ENCODE assay signal across 9 mouse cellular contexts in the genomic region with DNA sequence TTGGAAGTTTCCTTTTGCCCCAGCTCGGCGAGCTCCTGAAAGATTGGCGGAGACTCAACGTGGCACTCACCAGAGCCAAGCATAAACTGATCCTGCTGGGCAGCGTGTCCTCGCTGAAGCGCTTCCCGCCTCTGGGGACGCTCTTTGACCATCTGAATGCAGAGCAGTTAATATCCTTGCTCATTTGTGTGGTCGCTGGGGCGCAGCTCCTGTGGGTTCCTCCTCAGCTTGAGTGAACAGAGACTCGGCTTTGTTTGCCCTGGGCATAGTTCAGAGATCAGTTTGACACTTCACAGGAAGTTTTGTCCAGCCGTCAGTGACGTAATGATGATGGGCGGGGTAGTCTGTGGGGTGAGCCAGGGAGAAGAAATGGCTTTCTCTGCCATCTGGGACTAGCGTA. TPM values are rescaled to one million over a fixed set of nuclear protein-coding genes. Genes with fewer than 3 reads are reported as not detected.
DNase-seq lines count a peak whose midpoint lies in the region; ATAC-seq lines count a peak whose summit lies in the region.
"Had no signal": no experiment of that assay in that cellular context is flagged by ENCODE, and none has a peak within 500 bp of the region (broad histone marks: within the 10 kb centered on the region; RNA-seq: fewer than 3 reads in every experiment).

No protein-coding gene starts in this region.

- peak; percentile 20 for DNase-seq in hindbrain, embryonic 10.5 days (ENCODE audit: low spot score)
- peak; percentile 70 to 78 for DNase-seq in B cell, adult 2 months
- peak; percentile 50 to 67 for DNase-seq in cerebellum, postnatal 25 days
- peak; percentile 24 to 54 for DNase-seq in kidney, postnatal 4 days
- DNase-seq in ovary, postnatal 10 days (ENCODE audit: low spot score): no peak
- DNase-seq in midbrain, embryonic 14.5 days: no peak
- DNase-seq: lung, postnatal 36 days had no signal

- ATAC-seq in hindbrain, embryonic 16.5 days: no peak
- no peak for ATAC-seq in megakaryocyte progenitor cell, adult 5-6 weeks (replicated peaks; ENCODE audit: poor library complexity)
- ATAC-seq in midbrain, embryonic 14.5 days (ENCODE audit: low FRiP score, low TSS enrichment): no peak

- no peak overlapping the region for H3K27ac ChIP-seq in hindbrain, embryonic 10.5 days
- no peak overlapping the region for H3K27ac ChIP-seq in hindbrain, embryonic 16.5 days (ENCODE audit: low read depth, low read length)
- no peak overlapping the region for H3K27ac ChIP-seq in midbrain, embryonic 14.5 days (replicated peaks; ENCODE audit: low read depth, low read length)

- no peaks in the 10 kb centered on the region for H3K9me3 ChIP-seq in hindbrain, embryonic 10.5 days
- no peaks in the 10 kb centered on the region for H3K9me3 ChIP-seq in hindbrain, embryonic 16.5 days (ENCODE audit: control insufficient read depth, low read length)
- H3K9me3 ChIP-seq in midbrain, embryonic 14.5 days (ENCODE audit: control insufficient read depth, low read length): no peaks in the 10 kb centered on the region

- 63% methylated on average over 16 of the region's 16 CpGs for WGBS in hindbrain, embryonic 10.5 days
- WGBS in hindbrain, embryonic 16.5 days: 52% methylated on average over 16 of the region's 16 CpGs
- WGBS in midbrain, embryonic 14.5 days: 69% methylated on average over 16 of the region's 16 CpGs

- H3K4me2 ChIP-seq in hindbrain, embryonic 16.5 days (ENCODE audit: low read length): no peak overlapping the region
- H3K4me2 ChIP-seq in midbrain, embryonic 14.5 days (ENCODE audit: low read length): no peak overlapping the region

- no peaks in the 10 kb centered on the region for H3K27me3 ChIP-seq in hindbrain, embryonic 10.5 days (ENCODE audit: insufficient read depth, poor library complexity, severe bottlenecking)
- no peaks in the 10 kb centered on the region for H3K27me3 ChIP-seq in hindbrain, embryonic 16.5 days (replicated peaks; ENCODE audit: control insufficient read depth, insufficient read depth, low read length)
- H3K27me3 ChIP-seq in midbrain, embryonic 14.5 days (ENCODE audit: control insufficient read depth, insufficient read depth, low read length): no peaks in the 10 kb centered on the region

- H3K9ac ChIP-seq in hindbrain, embryonic 16.5 days (ENCODE audit: low read depth, low read length): no peak overlapping the region; the same call in 1 of the 2 replicates
- no peak overlapping the region for H3K9ac ChIP-seq in midbrain, embryonic 14.5 days (replicated peaks; ENCODE audit: low read length)

- H3K36me3 ChIP-seq in hindbrain, embryonic 10.5 days: peaks cover 78% of the 10 kb centered on the region
- peaks cover 5% of the 10 kb centered on the region; the same call in 1 of the 2 replicates for H3K36me3 ChIP-seq in hindbrain, embryonic 16.5 days (ENCODE audit: control insufficient read depth, insufficient read depth, low read length)
- H3K36me3 ChIP-seq in midbrain, embryonic 14.5 days (ENCODE audit: control insufficient read depth, insufficient read depth, low read length): peaks cover 40% of the 10 kb centered on the region

- H3K4me3 ChIP-seq in hindbrain, embryonic 10.5 days: no peak overlapping the region
- no peak overlapping the region for H3K4me3 ChIP-seq in hindbrain, embryonic 16.5 days (ENCODE audit: low read length)
- no peak overlapping the region for H3K4me3 ChIP-seq in midbrain, embryonic 14.5 days (replicated peaks; ENCODE audit: low read depth, low read length)

- 0 out of 2 replicates have a peak, but pooled peaks cover 3% of the 10 kb centered on the region for H3K4me1 ChIP-seq in hindbrain, embryonic 10.5 days (replicated peaks)
- H3K4me1 ChIP-seq in hindbrain, embryonic 16.5 days (ENCODE audit: control insufficient read depth, insufficient read depth, low read depth, low read length): no peaks in the 10 kb centered on the region
- no peaks in the 10 kb centered on the region for H3K4me1 ChIP-seq in midbrain, embryonic 14.5 days (ENCODE audit: control insufficient read depth, insufficient read depth, low read length)

RNA-seq across cellular contexts. Expression of a gene that starts 8.2 kb away (rescaled TPM):
- polyA plus RNA-seq in hindbrain, embryonic 10.5 days (2016; fragmentation: Nextera tagmentation; extraction: Ambion mirVana): 20.6 and 23.4 TPM in 2 replicates
- 53.9 and 68.0 TPM in 2 replicates for polyA plus RNA-seq in hindbrain, embryonic 16.5 days (2015; fragmentation: Nextera tagmentation; extraction: Ambion mirVana)
- 5.1 and 5.6 TPM in 2 replicates for total RNA-seq in megakaryocyte progenitor cell, adult 5-6 weeks (2015)
- 6.0 and 6.5 TPM in 2 replicates for total RNA-seq in megakaryocyte progenitor cell, adult 5-6 weeks (2017)
- polyA plus RNA-seq in midbrain, embryonic 14.5 days (2014; fragmentation: Nextera tagmentation; extraction: Ambion mirVana): 59.9 and 60.3 TPM in 2 replicates

RNA-seq across cellular contexts. Expression of a gene that starts 25.0 kb away (rescaled TPM):
- polyA plus RNA-seq in hindbrain, embryonic 10.5 days (2016; fragmentation: Nextera tagmentation; extraction: Ambion mirVana): 21.0 and 32.2 TPM in 2 replicates
- 4.0 and 5.1 TPM in 2 replicates for polyA plus RNA-seq in hindbrain, embryonic 16.5 days (2015; fragmentation: Nextera tagmentation; extraction: Ambion mirVana)
- 42.7 and 47.7 TPM in 2 replicates for total RNA-seq in megakaryocyte progenitor cell, adult 5-6 weeks (2015)
- 49.9 and 53.8 TPM in 2 replicates for total RNA-seq in megakaryocyte progenitor cell, adult 5-6 weeks (2017)
- 3.2 and 5.8 TPM in 2 replicates for polyA plus RNA-seq in midbrain, embryonic 14.5 days (2014; fragmentation: Nextera tagmentation; extraction: Ambion mirVana)

RNA-seq across cellular contexts. Expression of a gene that starts 51.4 kb away (rescaled TPM):
- polyA plus RNA-seq in hindbrain, embryonic 10.5 days (2016; fragmentation: Nextera tagmentation; extraction: Ambion mirVana): 9.3 and 9.6 TPM in 2 replicates
- polyA plus RNA-seq in hindbrain, embryonic 16.5 days (2015; fragmentation: Nextera tagmentation; extraction: Ambion mirVana): 15.0 and 15.6 TPM in 2 replicates
- 19.3 and 21.0 TPM in 2 replicates for total RNA-seq in megakaryocyte progenitor cell, adult 5-6 weeks (2015)
- total RNA-seq in megakaryocyte progenitor cell, adult 5-6 weeks (2017): 16.6 and 18.0 TPM in 2 replicates
- 15.3 and 17.9 TPM in 2 replicates for polyA plus RNA-seq in midbrain, embryonic 14.5 days (2014; fragmentation: Nextera tagmentation; extraction: Ambion mirVana)

RNA-seq across cellular contexts. Expression of a gene that starts 52.2 kb away (rescaled TPM):
- 193 and 201 TPM in 2 replicates for polyA plus RNA-seq in hindbrain, embryonic 10.5 days (2016; fragmentation: Nextera tagmentation; extraction: Ambion mirVana)
- 114 and 121 TPM in 2 replicates for polyA plus RNA-seq in hindbrain, embryonic 16.5 days (2015; fragmentation: Nextera tagmentation; extraction: Ambion mirVana)
- 20.2 and 28.5 TPM in 2 replicates for total RNA-seq in megakaryocyte progenitor cell, adult 5-6 weeks (2015)
- 23.9 and 51.9 TPM in 2 replicates for total RNA-seq in megakaryocyte progenitor cell, adult 5-6 weeks (2017)
- 101 TPM in 2 replicates for polyA plus RNA-seq in midbrain, embryonic 14.5 days (2014; fragmentation: Nextera tagmentation; extraction: Ambion mirVana)

RNA-seq across cellular contexts. Expression of a gene that starts 52.3 kb away (rescaled TPM):
- 0.52 and 0.88 TPM in 2 replicates for polyA plus RNA-seq in hindbrain, embryonic 10.5 days (2016; fragmentation: Nextera tagmentation; extraction: Ambion mirVana)
- 0.68 and 0.94 TPM in 2 replicates for polyA plus RNA-seq in hindbrain, embryonic 16.5 days (2015; fragmentation: Nextera tagmentation; extraction: Ambion mirVana)
- total RNA-seq in megakaryocyte progenitor cell, adult 5-6 weeks (2015): 0.66 TPM in 1 of 2 replicates, not detected in the other
- total RNA-seq in megakaryocyte progenitor cell, adult 5-6 weeks (2017): not detected in 2 replicates
- 0.79 and 0.89 TPM in 2 replicates for polyA plus RNA-seq in midbrain, embryonic 14.5 days (2014; fragmentation: Nextera tagmentation; extraction: Ambion mirVana)

Comparison
In these comparisons a context has a peak if more than half of its experiments do, and no peak if none do; other contexts are left out.
1. DNase-seq: peak in hindbrain, embryonic 10.5 days (single experiment), B cell, adult 2 months (2 of 2), cerebellum, postnatal 25 days (2 of 2) and kidney, postnatal 4 days (2 of 2); none in ovary, postnatal 10 days (single experiment) and midbrain, embryonic 14.5 days (single experiment).